In genomic region chr4:144998808-144999571, GRCm38 (mm10) we compare ENCODE assay signal across 9 mouse cellular contexts.
DNase-seq lines count a peak whose midpoint lies in the region; ATAC-seq and TF ChIP-seq lines count a peak whose summit lies in the region.
"Had no signal": no experiment of that assay in that cellular context is flagged by ENCODE, and none has a peak within 500 bp of the region (broad histone marks: within the 10 kb centered on the region; RNA-seq: fewer than 3 reads in every experiment).

No protein-coding gene starts in this region.

- H3K4me1 ChIP-seq in kidney, postnatal 0 days (replicated peaks; ENCODE audit: insufficient read depth, low read length): peaks cover 37% of the 10 kb centered on the region
- peaks cover 2% of the 10 kb centered on the region; the same call in 1 of the 2 replicates for H3K4me1 ChIP-seq in embryonic facial prominence, embryonic 11.5 days (ENCODE audit: control insufficient read depth, insufficient read depth, low read length)
- peaks cover 44% of the 10 kb centered on the region for H3K4me1 ChIP-seq in intestine, embryonic 14.5 days (replicated peaks; ENCODE audit: control insufficient read depth, insufficient read depth, low read length)
- H3K4me1 ChIP-seq in neural tube, embryonic 13.5 days (replicated peaks): peaks cover 40% of the 10 kb centered on the region

- DNase-seq in kidney, postnatal 0 days (ENCODE audit: low spot score): no peak
- DNase-seq in kidney, adult 18-20 months: no peak
- DNase-seq in embryonic facial prominence, embryonic 11.5 days (ENCODE audit: low spot score): no peak
- DNase-seq in intestine, embryonic 14.5 days (ENCODE audit: low spot score): no peak
- no peak for DNase-seq in cerebellum, postnatal 36 days
- DNase-seq in adrenal gland, adult 8-10 months: no peak

- ATAC-seq in kidney, postnatal 0 days (replicated peaks; ENCODE audit: low FRiP score, low read depth): no peak
- ATAC-seq in embryonic facial prominence, embryonic 11.5 days (replicated peaks; ENCODE audit: insufficient number of reproducible peaks, low FRiP score, low TSS enrichment, low read depth): no peak
- ATAC-seq in intestine, embryonic 14.5 days (replicated peaks; ENCODE audit: low FRiP score, low TSS enrichment, low read depth): no peak
- ATAC-seq in neural tube, embryonic 13.5 days (ENCODE audit: low read depth): no peak
- no peak for ATAC-seq in activated CD4-positive, CD25-positive, alpha-beta regulatory T cell, adult 4 months

- WGBS in kidney, postnatal 0 days: 55% methylated on average over 2 of the region's 2 CpGs
- WGBS in embryonic facial prominence, embryonic 11.5 days: 63% methylated on average over 2 of the region's 2 CpGs
- WGBS in intestine, embryonic 14.5 days: 71% methylated on average over 2 of the region's 2 CpGs
- 58% methylated on average over 2 of the region's 2 CpGs for WGBS in neural tube, embryonic 13.5 days

- peak overlapping the region; percentile 18; the same call in 1 of the 2 replicates for H3K9ac ChIP-seq in kidney, postnatal 0 days (ENCODE audit: low read depth, low read length)
- no peak overlapping the region for H3K9ac ChIP-seq in embryonic facial prominence, embryonic 11.5 days (replicated peaks; ENCODE audit: low read length)
- H3K9ac ChIP-seq in intestine, embryonic 14.5 days (ENCODE audit: low read length): peak overlapping the region; percentile 18; the same call in 1 of the 2 replicates
- H3K9ac ChIP-seq in neural tube, embryonic 13.5 days: no peak overlapping the region
- H3K9ac ChIP-seq: midbrain, embryonic 12.5 days had no signal

- no peaks in the 10 kb centered on the region for H3K27me3 ChIP-seq in kidney, postnatal 0 days (ENCODE audit: insufficient read depth, low read length)
- H3K27me3 ChIP-seq in embryonic facial prominence, embryonic 11.5 days (ENCODE audit: control insufficient read depth, insufficient read depth, low read length): no peaks in the 10 kb centered on the region
- H3K27me3 ChIP-seq in intestine, embryonic 14.5 days (replicated peaks; ENCODE audit: control insufficient read depth, insufficient read depth, low read length): no peaks in the 10 kb centered on the region
- no peaks in the 10 kb centered on the region for H3K27me3 ChIP-seq in neural tube, embryonic 13.5 days
- H3K27me3 ChIP-seq: midbrain, embryonic 12.5 days had no signal

- no peak overlapping the region for H3K4me3 ChIP-seq in kidney, postnatal 0 days (replicated peaks; ENCODE audit: low read depth, low read length)
- H3K4me3 ChIP-seq in embryonic facial prominence, embryonic 11.5 days (ENCODE audit: low read depth, low read length): no peak overlapping the region
- no peak overlapping the region for H3K4me3 ChIP-seq in intestine, embryonic 14.5 days (ENCODE audit: low read depth, low read length)
- no peak overlapping the region for H3K4me3 ChIP-seq in neural tube, embryonic 13.5 days
- H3K4me3 ChIP-seq: midbrain, embryonic 12.5 days had no signal

- no peaks in the 10 kb centered on the region for H3K36me3 ChIP-seq in kidney, postnatal 0 days (ENCODE audit: insufficient read depth, low read length)
- H3K36me3 ChIP-seq in embryonic facial prominence, embryonic 11.5 days (replicated peaks; ENCODE audit: control insufficient read depth, insufficient read depth, low read depth, low read length): no peaks in the 10 kb centered on the region
- no peaks in the 10 kb centered on the region; the same call in 1 of the 2 replicates for H3K36me3 ChIP-seq in intestine, embryonic 14.5 days (ENCODE audit: control insufficient read depth, insufficient read depth, low read length)
- no peaks in the 10 kb centered on the region for H3K36me3 ChIP-seq in neural tube, embryonic 13.5 days
- H3K36me3 ChIP-seq: midbrain, embryonic 12.5 days had no signal

- no peak for TF ChIP-seq CTCF in kidney, postnatal 0 days (IDR thresholded peaks at IDR 0.05; ENCODE audit: low read depth)

- H3K4me2 ChIP-seq in kidney, postnatal 0 days (ENCODE audit: low read length): no peak overlapping the region
- no peak overlapping the region for H3K4me2 ChIP-seq in embryonic facial prominence, embryonic 11.5 days (ENCODE audit: low read depth, low read length)
- peak overlapping the region; percentile 25; the same call in 1 of the 2 replicates for H3K4me2 ChIP-seq in intestine, embryonic 14.5 days (ENCODE audit: low read length)
- H3K4me2 ChIP-seq in neural tube, embryonic 13.5 days: no peak overlapping the region
- H3K4me2 ChIP-seq: midbrain, embryonic 12.5 days had no signal

- H3K9me3 ChIP-seq in kidney, postnatal 0 days (replicated peaks; ENCODE audit: low read length): no peaks in the 10 kb centered on the region
- H3K9me3 ChIP-seq in embryonic facial prominence, embryonic 11.5 days (replicated peaks; ENCODE audit: control insufficient read depth, low read length): no peaks in the 10 kb centered on the region
- no peaks in the 10 kb centered on the region for H3K9me3 ChIP-seq in intestine, embryonic 14.5 days (ENCODE audit: control insufficient read depth, low read length)
- H3K9me3 ChIP-seq in neural tube, embryonic 13.5 days: no peaks in the 10 kb centered on the region
- H3K9me3 ChIP-seq: midbrain, embryonic 12.5 days had no signal

- H3K27ac ChIP-seq in kidney, postnatal 0 days: peak overlapping the region; percentile 96
- H3K27ac ChIP-seq in embryonic facial prominence, embryonic 11.5 days (replicated peaks; ENCODE audit: low read depth, low read length): peak overlapping the region; percentile 39
- H3K27ac ChIP-seq in intestine, embryonic 14.5 days (ENCODE audit: low read depth): peak overlapping the region; percentile 95
- peak overlapping the region; percentile 84 for H3K27ac ChIP-seq in neural tube, embryonic 13.5 days (replicated peaks)
- H3K27ac ChIP-seq: midbrain, embryonic 12.5 days had no signal

Comparison
In these comparisons a context has a peak if more than half of its experiments do, and no peak if none do; other contexts are left out.
1. H3K27ac ChIP-seq: peak in every context shown above with its lines; median percentile 96 in kidney, postnatal 0 days; 95 in intestine, embryonic 14.5 days; 84 in neural tube, embryonic 13.5 days; 39 in embryonic facial prominence, embryonic 11.5 days.
2. H3K9ac ChIP-seq: peak in kidney, postnatal 0 days (single experiment) and intestine, embryonic 14.5 days (single experiment); none in embryonic facial prominence, embryonic 11.5 days (single experiment) and neural tube, embryonic 13.5 days (single experiment).